Mouse (Mus musculus): Measurements from ENCODE around the gene Prr19. TPM values are rescaled to one million over a fixed set of nuclear protein-coding genes. Genes with fewer than 3 reads are reported as not detected.

Gene Prr19
- polyA plus RNA-seq, 1 experiment from 2014 or later, result 0.69 TPM

Other genes with a start within 250 kb of the Prr19 start
- 13.2 and 14.2 TPM in 2 replicates for gene Grik5, start 229.1 kb upstream of the Prr19 start, polyA plus RNA-seq (2014; fragmentation: Nextera tagmentation; extraction: Ambion mirVana)
- 21.9 and 33.4 TPM in 2 replicates for gene Zfp574, start 228.8 kb upstream of the Prr19 start, polyA plus RNA-seq (2014; fragmentation: Nextera tagmentation; extraction: Ambion mirVana)
- 0.39 and 0.90 TPM in 2 replicates for gene Pou2f2, start 121.7 kb upstream of the Prr19 start, polyA plus RNA-seq (2014; fragmentation: Nextera tagmentation; extraction: Ambion mirVana)
- 8.7 and 10.8 TPM in 2 replicates for gene Dedd2, start 80.8 kb upstream of the Prr19 start, polyA plus RNA-seq (2014; fragmentation: Nextera tagmentation; extraction: Ambion mirVana)
- gene Zfp526, start 80.0 kb upstream of the Prr19 start, polyA plus RNA-seq (2014; fragmentation: Nextera tagmentation; extraction: Ambion mirVana), result 2.2 and 4.2 TPM in 2 replicates
- 15.7 and 18.5 TPM in 2 replicates for gene Gsk3a, start 63.6 kb upstream of the Prr19 start, polyA plus RNA-seq (2014; fragmentation: Nextera tagmentation; extraction: Ambion mirVana)
- gene Erf, start 50.6 kb upstream of the Prr19 start, polyA plus RNA-seq (2014; fragmentation: Nextera tagmentation; extraction: Ambion mirVana), result 22.4 and 28.8 TPM in 2 replicates
- 36.0 and 47.2 TPM in 2 replicates for gene Cic, start 33.7 kb upstream of the Prr19 start, polyA plus RNA-seq (2014; fragmentation: Nextera tagmentation; extraction: Ambion mirVana)
- 199 and 245 TPM in 2 replicates for gene Pafah1b3, start 3.4 kb upstream of the Prr19 start, polyA plus RNA-seq (2014; fragmentation: Nextera tagmentation; extraction: Ambion mirVana)
- gene Tmem145, start 4.7 kb downstream of the Prr19 start, polyA plus RNA-seq (2014; fragmentation: Nextera tagmentation; extraction: Ambion mirVana), result 0.49 and 0.62 TPM in 2 replicates
- gene Megf8, start 15.8 kb downstream of the Prr19 start, polyA plus RNA-seq (2014; fragmentation: Nextera tagmentation; extraction: Ambion mirVana), result 14.0 and 16.2 TPM in 2 replicates
- gene Cnfn, start 68.3 kb downstream of the Prr19 start, polyA plus RNA-seq (2014; fragmentation: Nextera tagmentation; extraction: Ambion mirVana), result not detected in 2 replicates
- gene Lipe, start 97.3 kb downstream of the Prr19 start, polyA plus RNA-seq (2014; fragmentation: Nextera tagmentation; extraction: Ambion mirVana), result 5.3 and 6.8 TPM in 2 replicates
- 0.27 and 0.30 TPM in 2 replicates for gene Cxcl17, start 111.5 kb downstream of the Prr19 start, polyA plus RNA-seq (2014; fragmentation: Nextera tagmentation; extraction: Ambion mirVana)
- gene Ceacam1, start 176.2 kb downstream of the Prr19 start, polyA plus RNA-seq (2014; fragmentation: Nextera tagmentation; extraction: Ambion mirVana), result 2.3 and 5.7 TPM in 2 replicates
- gene Ceacam2, start 238.4 kb downstream of the Prr19 start, polyA plus RNA-seq (2014; fragmentation: Nextera tagmentation; extraction: Ambion mirVana), result 0.07 TPM in 1 of 2 replicates, not detected in the other